Mouse (Mus musculus) CH12.LX (cell line): ENCODE measurements around the gene Pik3c2b. TPM values are rescaled to one million over a fixed set of nuclear protein-coding genes. Genes with fewer than 3 reads are reported as not detected.

Experiments used
- DNase-seq: peaks from one replicate; pipeline ENCODE4 v3.0.0-alpha.2; 2013; ENCODE audit errors: extremely low read depth
- H3K27ac ChIP-seq: 2 replicates; pipeline ENCODE4 v1.5.1; 2012; ENCODE audit warnings: low read depth, mild to moderate bottlenecking, control low read depth, moderate library complexity; ENCODE audit not compliant: insufficient read depth
- H3K27me3 ChIP-seq: replicated peaks from 2 replicates; pipeline ENCODE3; 2012; ENCODE audit warnings: inconsistent platforms
- H3K36me3 ChIP-seq, 2 experiments: replicated peaks in 1 of 2; 2 replicates each; pipeline versions ENCODE3 to v1.6.1; 2012; ENCODE audit warnings: inconsistent platforms in 1 of 2, low read length in 1 of 2, mild to moderate bottlenecking in 1 of 2, mixed read lengths in 1 of 2, moderate library complexity in 1 of 2; ENCODE audit not compliant: control insufficient read depth in 1 of 2, insufficient read depth in 1 of 2
- H3K4me1 ChIP-seq, 2 experiments: 2 replicates each; pipeline ENCODE4 v1.6.1; 2012; ENCODE audit warnings: inconsistent platforms in 1 of 2, moderate library complexity in 1 of 2; ENCODE audit not compliant: insufficient read depth in 2 of 2, control insufficient read depth in 1 of 2
- H3K4me2 ChIP-seq: 2 replicates; pipeline ENCODE4 v1.6.1; 2012; ENCODE audit warnings: low read depth, mild to moderate bottlenecking, control low read depth; ENCODE audit not compliant: poor library complexity, insufficient read depth, severe bottlenecking
- H3K4me3 ChIP-seq, 3 experiments: fragments of 150-350 bp in 1 of 3; sonication (generic) in 1 of 3; replicated peaks in 1 of 3; 2 replicates each; pipeline versions ENCODE3 to v1.5.1; 2011 to 2012; ENCODE audit warnings: low read depth in 2 of 3, low read length in 2 of 3, mild to moderate bottlenecking in 2 of 3, moderate library complexity in 2 of 3, control low read depth in 1 of 3, improper control_type of control experiment in 1 of 3, inconsistent platforms in 1 of 3, mixed read lengths in 1 of 3; ENCODE audit not compliant: poor library complexity in 1 of 3
- H3K79me2 ChIP-seq: replicated peaks from 2 replicates; pipeline ENCODE4 v1.6.1; 2012; ENCODE audit warnings: mild to moderate bottlenecking, moderate library complexity; ENCODE audit not compliant: control insufficient read depth, poor library complexity, insufficient read depth, severe bottlenecking; ENCODE audit errors: extremely low read depth
- H3K9ac ChIP-seq: 2 replicates; pipeline ENCODE4 v1.6.1; 2012; ENCODE audit warnings: low read depth, mild to moderate bottlenecking, control low read depth, moderate library complexity; ENCODE audit not compliant: insufficient read depth
- H3K9me3 ChIP-seq: replicated peaks from 2 replicates; pipeline ENCODE3; 2012; ENCODE audit warnings: low read length, inconsistent platforms, mixed read lengths
- BHLHE40 ChIP-seq: IDR thresholded peaks from 2 replicates; pipeline ENCODE4 v1.6.1; 2011; ENCODE audit warnings: mild to moderate bottlenecking, low read depth, low read length, improper control_type of control experiment
- CHD1 ChIP-seq: IDR thresholded peaks from 2 replicates; pipeline ENCODE4 v1.6.1; 2012; ENCODE audit warnings: low read depth, low read length, improper control_type of control experiment, inconsistent platforms
- CTCF ChIP-seq, 2 experiments: IDR thresholded peaks in 1 of 2; conservative IDR thresholded peaks in 1 of 2; 2 replicates each; pipeline ENCODE4 v1.5.1; 2011 to 2012; ENCODE audit warnings: low read depth in 2 of 2, low read length in 2 of 2, improper control_type of control experiment in 1 of 2, inconsistent platforms in 1 of 2, mild to moderate bottlenecking in 1 of 2, moderate library complexity in 1 of 2
- E2F4 ChIP-seq: IDR thresholded peaks from 2 replicates; pipeline ENCODE4 v1.6.1; 2011; ENCODE audit warnings: low read depth, low read length, improper control_type of control experiment; ENCODE audit not compliant: insufficient replicate concordance
- EP300 ChIP-seq: IDR thresholded peaks from 2 replicates; pipeline ENCODE4 v1.6.1; 2011; ENCODE audit warnings: low read length, improper control_type of control experiment
- ETS1 ChIP-seq: conservative IDR thresholded peaks from 2 replicates; pipeline ENCODE4 v1.6.1; 2012; ENCODE audit warnings: low read depth, mild to moderate bottlenecking, inconsistent platforms, low read length, improper control_type of control experiment, moderate library complexity
- GABPA ChIP-seq: IDR thresholded peaks from 2 replicates; pipeline ENCODE4 v1.6.1; 2012; ENCODE audit warnings: low read depth, low read length, improper control_type of control experiment, inconsistent platforms; ENCODE audit not compliant: insufficient replicate concordance
- HCFC1 ChIP-seq: IDR thresholded peaks from 2 replicates; pipeline ENCODE4 v1.6.1; 2012; ENCODE audit warnings: low read depth, mild to moderate bottlenecking, inconsistent platforms, low read length, improper control_type of control experiment
- KAT2A ChIP-seq: IDR thresholded peaks from 2 replicates; pipeline ENCODE4 v1.6.1; 2012; ENCODE audit warnings: low read length, improper control_type of control experiment, inconsistent platforms; ENCODE audit not compliant: insufficient replicate concordance
- MAFK ChIP-seq: IDR thresholded peaks from 2 replicates; pipeline ENCODE4 v1.6.1; 2011; ENCODE audit warnings: low read length, improper control_type of control experiment; ENCODE audit not compliant: insufficient replicate concordance
- MAX ChIP-seq: IDR thresholded peaks from 2 replicates; pipeline ENCODE4 v1.6.1; 2011; ENCODE audit warnings: low read length, improper control_type of control experiment
- MAZ ChIP-seq: IDR thresholded peaks from 2 replicates; pipeline ENCODE4 v1.6.1; 2012; ENCODE audit warnings: low read depth, mild to moderate bottlenecking, inconsistent platforms, low read length, improper control_type of control experiment, moderate library complexity
- MEF2A ChIP-seq: IDR thresholded peaks from 2 replicates; pipeline ENCODE4 v1.6.1; 2014; ENCODE audit warnings: low read depth, mild to moderate bottlenecking, inconsistent platforms, low read length, improper control_type of control experiment, borderline replicate concordance
- MYC ChIP-seq: IDR thresholded peaks from 2 replicates; pipeline ENCODE4 v1.6.1; 2011; ENCODE audit warnings: low read depth, mild to moderate bottlenecking, improper control_type of control experiment, low read length
- NRF1 ChIP-seq: IDR thresholded peaks from 2 replicates; pipeline ENCODE4 v1.6.1; 2014; ENCODE audit warnings: low read depth, mild to moderate bottlenecking, inconsistent platforms, low read length, improper control_type of control experiment, moderate library complexity
- PAX5 ChIP-seq: IDR thresholded peaks from 2 replicates; pipeline ENCODE4 v1.6.1; 2012; ENCODE audit warnings: low read length, inconsistent platforms, mixed read lengths
- POLR2A ChIP-seq: IDR thresholded peaks from 2 replicates; pipeline ENCODE4 v1.6.1; 2011; ENCODE audit warnings: low read depth, mild to moderate bottlenecking, improper control_type of control experiment, low read length
- POLR2AphosphoS2 ChIP-seq: IDR thresholded peaks from 2 replicates; pipeline ENCODE4 v1.6.1; 2011; ENCODE audit warnings: low read depth, low read length, improper control_type of control experiment
- SMC3 ChIP-seq: IDR thresholded peaks from 2 replicates; pipeline ENCODE4 v1.6.1; 2011; ENCODE audit warnings: low read depth, low read length, improper control_type of control experiment
- TBP ChIP-seq: conservative IDR thresholded peaks from 2 replicates; pipeline ENCODE4 v1.6.1; 2011; ENCODE audit warnings: low read depth, low read length, improper control_type of control experiment
- UBTF ChIP-seq: IDR thresholded peaks from 2 replicates; pipeline ENCODE4 v1.6.1; 2012; ENCODE audit warnings: low read depth, mild to moderate bottlenecking, inconsistent platforms, low read length, improper control_type of control experiment, moderate library complexity
- ZKSCAN1 ChIP-seq: IDR thresholded peaks from 2 replicates; pipeline ENCODE4 v1.6.1; 2012; ENCODE audit warnings: low read depth, inconsistent platforms, low read length, improper control_type of control experiment, borderline replicate concordance
- dilution Hi-C: fragments of 300-500 bp; cut with MboI; formaldehyde crosslinking; loops from 2 replicates; pipeline ENCODE4 v1.14.3; 2020; ENCODE audit warnings: low sequenced_read_pairs; ENCODE audit not compliant: extremely low pct_unique_long_range_greater_than_20kb, extremely low pct_ligation_motif_present
- in situ Hi-C: fragments of 300-500 bp; cut with MboI; formaldehyde crosslinking; loops from 3 replicates; pipeline ENCODE4 v1.14.3; 2019; ENCODE audit warnings: low sequenced_read_pairs, low pct_ligation_motif_present, low pct_unique_long_range_greater_than_20kb, mixed read lengths
- polyA plus RNA-seq: library from polyadenylated mRNA; unstranded; fragments of >175 nt; gene quantifications from 2 replicates; pipeline ENCODE4 v1.2.1, GENCODE M21; 2012; ENCODE audit warnings: low read depth; ENCODE audit not compliant: insufficient read length
- total RNA-seq, 2 experiments: library from RNA; depleted of rRNA; stranded (reverse); fragments of 300-350 nt in 1 of 2; fragments of >200 nt in 1 of 2; gene quantifications; 2 replicates each; pipeline ENCODE4 v1.2.3; 2012 to 2014

Pik3c2b gene
- total and polyA plus RNA-seq, 3 experiments, result 8.7 to 16.5 (median 12.0) TPM

DNA sequence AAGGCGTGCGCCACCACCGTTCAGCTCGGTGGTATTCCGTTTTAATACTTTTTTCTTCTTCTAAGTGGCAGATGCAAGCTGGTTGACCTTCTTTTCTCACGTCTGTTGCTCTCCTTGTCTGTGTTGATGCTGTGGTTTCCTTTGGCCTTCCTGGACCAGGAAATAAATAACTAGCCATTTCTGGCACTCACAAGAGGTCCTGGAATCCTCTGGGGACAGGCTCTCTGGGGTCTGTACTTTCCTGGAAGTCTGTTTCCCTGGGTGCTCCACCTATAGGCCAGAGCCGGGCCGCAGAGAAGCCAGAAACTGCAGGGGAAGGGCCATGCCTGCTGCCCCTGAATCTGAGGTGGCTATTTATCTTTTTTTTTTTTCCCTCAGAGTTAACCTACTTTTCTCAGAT, 8.9 kb downstream of the Pik3c2b start:
- TF ChIP-seq NRF1 (no peak), UBTF (0 out of 2 replicates have a peak, but pooled peaks have one; percentile 29), GABPA (no peak), SMC3 (no peak), PAX5 (no peak), CTCF (conservative IDR thresholded peaks at IDR 0.05 in 1 of 2, IDR thresholded peaks at IDR 0.05 in 1 of 2; ENCODE audit: low read depth in 2 of 2, low read length in 2 of 2) (0 out of 4 replicates have a peak, but pooled peaks of 1 of the 2 experiments have one; percentile 17)
- TF ChIP-seq, all 38 proteins: peak for 2
- Histone ChIP-seq H3K36me3 (peaks cover 0 to 24% of the 10 kb centered on the region in 2 experiments), H3K4me3 (peak overlapping the region; percentile 53 to 69 (median 67)), H3K4me1 (peaks cover 33 to 85% of the 10 kb centered on the region in 2 experiments), H3K4me2 (peak overlapping the region; percentile 78), H3K79me2 (peaks cover 77% of the 10 kb centered on the region), H3K27me3 (no peaks in the 10 kb centered on the region), H3K9me3 (no peaks in the 10 kb centered on the region), H3K27ac (no peak overlapping the region), H3K9ac (peak overlapping the region; percentile 54)
- dilution Hi-C loops, result no loop called here
- no peak for DNase-seq
- in situ Hi-C loops, result loop anchor here (5.0 kb wide), 1 partner anchor 33 kb away; no protein-coding TSS in a partner anchor

- in situ Hi-C loops, result no loop called here
These were observed 12.0 kb downstream of the Pik3c2b start for GRCm38 (mm10) chr1:133057345-133058034.

DNA sequence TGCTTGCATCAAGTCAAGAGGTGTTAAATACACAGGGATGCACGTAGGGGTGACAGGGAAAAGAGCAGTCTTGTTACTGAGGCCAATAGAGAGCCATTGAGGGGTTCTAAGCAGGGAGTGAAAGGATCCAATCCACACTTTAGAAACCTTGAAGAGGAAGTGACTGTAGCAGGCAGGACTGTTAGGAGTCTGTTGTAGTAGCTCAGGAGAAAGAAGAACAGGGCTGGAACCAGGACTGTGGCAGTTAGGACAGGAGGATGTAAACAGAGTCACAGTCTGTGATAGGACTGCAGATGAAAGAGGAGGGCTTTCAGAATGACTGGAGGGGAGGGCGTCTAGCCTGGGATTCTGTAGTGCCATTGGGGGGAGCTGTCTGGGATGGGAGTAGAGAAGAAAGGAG, 14.1 kb downstream of the Pik3c2b start:
- no peak overlapping the region for H3K27ac ChIP-seq
- TF ChIP-seq KAT2A (no peak), HCFC1 (no peak), UBTF (no peak), MAZ (no peak), ETS1 (no peak), MAFK (no peak), MAX (no peak), MYC (no peak), POLR2AphosphoS2 (no peak), BHLHE40 (no peak), EP300 (no peak), POLR2A (no peak), E2F4 (no peak), TBP (no peak), ZKSCAN1 (no peak), GABPA (no peak)
- in situ Hi-C loops (no loop called here), dilution Hi-C loops (no loop called here)
- no peak overlapping the region for H3K4me2 ChIP-seq
- H3K36me3 ChIP-seq, result peaks cover 13 to 72% of the 10 kb centered on the region in 2 experiments
- H3K4me3 ChIP-seq, result no peak overlapping the region
- no peaks in the 10 kb centered on the region for H3K9me3 ChIP-seq
- H3K9ac ChIP-seq, result no peak overlapping the region
- DNase-seq, result no peak
- H3K4me1 ChIP-seq, result peaks cover 22 to 54% of the 10 kb centered on the region in 2 experiments
- no peaks in the 10 kb centered on the region for H3K27me3 ChIP-seq
- H3K79me2 ChIP-seq, result peaks cover 39% of the 10 kb centered on the region

More at GRCm38 (mm10) chr1:133057345-133058034, 12.0 kb downstream of the Pik3c2b start:
- Histone ChIP-seq H3K79me2 (peaks cover 58% of the 10 kb centered on the region), H3K4me3 (no peak overlapping the region), H3K4me1 (peaks cover 22 to 62% of the 10 kb centered on the region in 2 experiments), H3K27me3 (no peaks in the 10 kb centered on the region), H3K4me2 (no peak overlapping the region), H3K36me3 (peaks cover 13 to 52% of the 10 kb centered on the region in 2 experiments), H3K27ac (no peak overlapping the region), H3K9ac (no peak overlapping the region), H3K9me3 (no peaks in the 10 kb centered on the region)
- no peak for DNase-seq
- TF ChIP-seq HCFC1 (no peak), POLR2A (no peak), KAT2A (no peak), MAFK (no peak), MEF2A (no peak), CHD1 (no peak)
- dilution Hi-C loops, result no loop called here
